Mouse (Mus musculus): ENCODE data around the gene Arid1b.

Gene Arid1b

GRCm38 (mm10) chr17:5189551-5190351, 195.6 kb downstream of the Arid1b start:
- in situ Hi-C loops (cut with MboI, MseI): no loop called here

GRCm38 (mm10) chr17:5190367-5190766, 196.2 kb downstream of the Arid1b start:
- in situ Hi-C loops (cut with MboI, MseI): no loop called here

GRCm38 (mm10) chr17:5194157-5194916, 200.2 kb downstream of the Arid1b start:
- in situ Hi-C loops (cut with MboI, MseI): no loop called here

- in situ Hi-C loops (cut with MboI, MseI): no loop called here
Measured at GRCm38 (mm10) chr17:5195397-5195796, 201.3 kb downstream of the Arid1b start.

GRCm38 (mm10) chr17:5196005-5196404, 201.9 kb downstream of the Arid1b start:
- in situ Hi-C loops (cut with MboI, MseI): no loop called here

- in situ Hi-C loops (cut with MboI, MseI): no loop called here
Measured at GRCm38 (mm10) chr17:5196508-5196907, 202.4 kb downstream of the Arid1b start.

- in situ Hi-C loops (cut with MboI, MseI): no loop called here
Measured at GRCm38 (mm10) chr17:5197083-5197482, 203.0 kb downstream of the Arid1b start.

GRCm38 (mm10) chr17:5197765-5198164, 203.6 kb downstream of the Arid1b start:
- in situ Hi-C loops (cut with MboI, MseI): no loop called here

GRCm38 (mm10) chr17:5198252-5198651, 204.1 kb downstream of the Arid1b start:
- in situ Hi-C loops (cut with MboI, MseI): no loop called here

- in situ Hi-C loops (cut with MboI, MseI): no loop called here
Measured at GRCm38 (mm10) chr17:5198811-5199210, 204.7 kb downstream of the Arid1b start.

GRCm38 (mm10) chr17:5200638-5201037, 206.5 kb downstream of the Arid1b start:
- in situ Hi-C loops (cut with MboI, MseI): no loop called here

- in situ Hi-C loops (cut with MboI, MseI): no loop called here
Measured at GRCm38 (mm10) chr17:5201859-5202598, 207.9 kb downstream of the Arid1b start.

- in situ Hi-C loops (cut with MboI, MseI): no loop called here
Measured at GRCm38 (mm10) chr17:5202756-5203155, 208.6 kb downstream of the Arid1b start.

- in situ Hi-C loops (cut with MboI, MseI): no loop called here
Measured at GRCm38 (mm10) chr17:5203346-5204102, 209.4 kb downstream of the Arid1b start.

GRCm38 (mm10) chr17:5204103-5204665, 210.1 kb downstream of the Arid1b start:
- in situ Hi-C loops (cut with MboI, MseI): no loop called here

- in situ Hi-C loops (cut with MboI, MseI): no loop called here
Measured at GRCm38 (mm10) chr17:5205163-5205581, 211.0 kb downstream of the Arid1b start.

GRCm38 (mm10) chr17:5206731-5207130, 212.6 kb downstream of the Arid1b start:
- in situ Hi-C loops (cut with MboI, MseI): no loop called here

GRCm38 (mm10) chr17:5207881-5208280, 213.7 kb downstream of the Arid1b start:
- in situ Hi-C loops (cut with MboI, MseI): no loop called here

- in situ Hi-C loops (cut with MboI, MseI): no loop called here
Measured at GRCm38 (mm10) chr17:5208362-5208761, 214.2 kb downstream of the Arid1b start.

GRCm38 (mm10) chr17:5209076-5209475, 214.9 kb downstream of the Arid1b start:
- in situ Hi-C loops (cut with MboI, MseI): no loop called here

GRCm38 (mm10) chr17:5210101-5210727, 216.1 kb downstream of the Arid1b start:
- in situ Hi-C loops (cut with MboI, MseI): no loop called here

Measured in T-helper 1 cell (primary cell).